In genomic region chr15:85231443-85232255, GRCm38 (mm10) we compare ENCODE assay signal across 9 mouse cellular contexts. TPM values are rescaled to one million over a fixed set of nuclear protein-coding genes. Genes with fewer than 3 reads are reported as not detected.
A peak's percentile ranks its signal among the peaks of the same experiment; 100 is the strongest.
DNase-seq lines count a peak whose midpoint lies in the region; ATAC-seq and TF ChIP-seq lines count a peak whose summit lies in the region.
"Had no signal": no experiment of that assay in that cellular context is flagged by ENCODE, and none has a peak within 500 bp of the region (broad histone marks: within the 10 kb centered on the region; RNA-seq: fewer than 3 reads in every experiment).

No protein-coding gene starts in this region.

- DNase-seq in cerebellum, postnatal 25 days = peak; percentile 17 to 33
- no peak for DNase-seq in cerebellum, adult 11 months
- DNase-seq in CD4-positive helper T cell, adult 2 months (ENCODE audit: low read depth, low spot score) = peak; percentile 31
- DNase-seq in c-Kit-positive CD71-positive TER-119-negative erythroid progenitor cells, embryonic 14.5 days (ENCODE audit: low read depth) = peak; percentile 11
- DNase-seq in gonadal fat pad, adult 2 months (ENCODE audit: low read depth) = peak; percentile 83
- DNase-seq in kidney, postnatal 36 days = peak; percentile 55 to 73

- 0 out of 2 replicates have a peak, but pooled peaks cover 2% of the 10 kb centered on the region for H3K4me1 ChIP-seq in testis, adult 2 months (ENCODE audit: control insufficient read depth, insufficient read depth, low read length)
- H3K4me1 ChIP-seq: lung, embryonic 15.5 days had no signal

- H3K27me3 ChIP-seq in testis, adult 2 months (ENCODE audit: control insufficient read depth, insufficient read depth, low read length) = no peaks in the 10 kb centered on the region
- H3K27me3 ChIP-seq: lung, embryonic 15.5 days had no signal

- no peaks in the 10 kb centered on the region for H3K36me3 ChIP-seq in testis, adult 2 months (ENCODE audit: control insufficient read depth, insufficient read depth, low read length)

- TF ChIP-seq CTCF in testis, adult 2 months (IDR thresholded peaks at IDR 0.05; ENCODE audit: control insufficient read depth, insufficient read depth, insufficient replicate concordance, low read depth, low read length) = peak; percentile 100

- H3K27ac ChIP-seq in testis, adult 2 months (ENCODE audit: control insufficient read depth, insufficient read depth, low read depth, low read length) = no peak overlapping the region
- H3K27ac ChIP-seq: lung, embryonic 15.5 days had no signal

- H3K4me3 ChIP-seq in testis, adult 2 months (ENCODE audit: control insufficient read depth, low read depth, low read length) = no peak overlapping the region
- H3K4me3 ChIP-seq: lung, embryonic 15.5 days had no signal

- TF ChIP-seq POLR2A in testis, adult 2 months (IDR thresholded peaks at IDR 0.05; ENCODE audit: control insufficient read depth, low read depth, low read length) = no peak

- ATAC-seq in megakaryocyte progenitor cell, adult 5-6 weeks (replicated peaks; ENCODE audit: poor library complexity) = peak; percentile 69

RNA-seq across cellular contexts. Expression of gene Fbln1, which starts 25.9 kb away (rescaled TPM):
- polyA plus RNA-seq in gonadal fat pad, adult 2 months (2012; rRNA removed) = 50.4 and 78.5 TPM in 2 replicates
- total RNA-seq in megakaryocyte progenitor cell, adult 5-6 weeks (2015) = 0.42 and 0.47 TPM in 2 replicates
- 0.24 and 0.37 TPM in 2 replicates for total RNA-seq in megakaryocyte progenitor cell, adult 5-6 weeks (2017)
- polyA plus RNA-seq in testis, adult 2 months (2012; rRNA removed) = 11.7 and 12.4 TPM in 2 replicates
